Mouse (Mus musculus) forebrain, embryonic 15.5 days (tissue): ENCODE results near the gene Hemgn. TPM values are rescaled to one million over a fixed set of nuclear protein-coding genes. Genes with fewer than 3 reads are reported as not detected.

Source experiments
- ATAC-seq: fragments of 200-750 bp; cut with Nextera tagmentation; replicated peaks from 2 replicates; pipeline ENCODE4 v1.8.0; 2017; ENCODE audit warnings: mild to moderate bottlenecking, moderate TSS enrichment, moderate library complexity
- H3K27ac ChIP-seq: fragments of 300-500 bp; sonication (generic); replicated peaks from 2 replicates; pipeline ENCODE4 v1.5.1; 2015; ENCODE audit warnings: mild to moderate bottlenecking, inconsistent platforms
- H3K27me3 ChIP-seq: fragments of 300-500 bp; sonication (generic); 2 replicates; pipeline ENCODE4 v1.6.1; 2015; ENCODE audit warnings: inconsistent platforms
- H3K36me3 ChIP-seq: fragments of 300-500 bp; sonication (generic); 2 replicates; pipeline ENCODE4 v1.6.1; 2015; ENCODE audit warnings: mild to moderate bottlenecking, inconsistent platforms
- H3K4me1 ChIP-seq: fragments of 300-500 bp; sonication (generic); 2 replicates; pipeline ENCODE4 v1.6.1; 2015; ENCODE audit warnings: inconsistent platforms
- H3K4me2 ChIP-seq: fragments of 300-500 bp; sonication (generic); replicated peaks from 2 replicates; pipeline ENCODE4 v1.6.1; 2015; ENCODE audit warnings: mild to moderate bottlenecking, inconsistent platforms
- H3K4me3 ChIP-seq: fragments of 300-500 bp; sonication (generic); 2 replicates; pipeline ENCODE4 v1.5.1; 2015; ENCODE audit warnings: mild to moderate bottlenecking, inconsistent platforms
- H3K9ac ChIP-seq: fragments of 300-500 bp; sonication (generic); replicated peaks from 2 replicates; pipeline ENCODE4 v1.6.1; 2015; ENCODE audit warnings: mild to moderate bottlenecking, inconsistent platforms
- H3K9me3 ChIP-seq: fragments of 300-500 bp; sonication (generic); 2 replicates; pipeline ENCODE4 v1.6.1; 2016; ENCODE audit warnings: inconsistent platforms
- WGBS: fragments of 180-500 bp; shearing (Covaris S2); methylation state at CpG from one replicate; pipeline ENCODE4 v1.1.7; 2015; ENCODE audit warnings: mixed read lengths; 5-methylcytosine and 5-hydroxymethylcytosine counted together
- polyA plus RNA-seq: library from polyadenylated mRNA; unstranded; fragments of >200 nt; fragmentation: Nextera tagmentation; extraction: Ambion mirVana; gene quantifications from 2 replicates; pipeline ENCODE4 v1.2.1, GENCODE M21; 2015

Hemgn gene
- polyA plus RNA-seq, 1 experiment from 2014 or later: not detected

DNA sequence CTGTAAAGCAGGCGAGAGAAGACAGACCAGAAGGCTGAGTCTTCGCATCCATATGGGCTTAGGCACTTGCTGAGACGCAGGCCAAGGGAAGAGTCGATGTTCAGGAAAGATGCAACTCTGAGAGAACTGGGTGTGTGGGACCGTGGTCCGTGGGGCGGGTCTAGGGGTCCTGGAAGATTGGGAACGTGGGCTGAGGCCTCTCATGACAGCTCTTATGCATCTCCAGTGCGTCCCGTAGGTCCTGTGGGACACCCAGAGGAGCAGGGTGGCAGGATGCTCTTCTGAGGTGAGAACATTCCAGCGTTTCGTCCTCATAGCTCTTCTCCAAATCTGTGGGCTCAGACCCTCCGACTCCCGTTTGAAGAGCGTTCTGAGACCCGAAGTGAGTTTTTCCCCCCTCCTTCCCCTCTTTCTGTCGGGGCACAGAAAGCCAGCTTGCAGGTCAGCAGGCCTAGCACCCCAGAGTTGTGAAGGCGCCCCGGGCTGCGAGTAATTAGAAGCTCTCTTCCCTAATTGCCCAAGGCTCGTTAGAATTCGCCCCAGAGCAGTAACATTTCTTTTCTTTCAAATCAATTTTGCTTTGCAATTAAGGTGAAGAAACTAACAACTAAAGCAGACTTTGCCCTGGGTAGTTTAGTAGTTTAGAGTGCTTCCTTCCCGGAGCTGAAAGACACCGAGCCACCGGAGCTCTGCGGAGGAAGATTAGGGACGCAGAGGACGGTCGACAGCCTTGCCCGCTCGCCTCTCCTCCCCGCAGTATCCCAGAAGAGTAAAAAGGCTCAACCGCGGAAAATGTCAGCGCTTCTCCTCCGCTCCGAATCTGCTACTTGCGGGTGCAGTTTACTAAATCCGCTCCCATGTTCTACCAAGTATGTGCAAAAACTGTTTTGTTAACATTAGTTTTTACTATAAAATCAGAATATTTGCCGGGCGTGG lies 65.5 kb downstream of the Hemgn start:
- Histone ChIP-seq H3K4me3 (no peak overlapping the region), H3K27me3 (peaks cover 87% of the 10 kb centered on the region), H3K4me1 (peaks cover 21% of the 10 kb centered on the region), H3K9ac (no peak overlapping the region), H3K9me3 (no peaks in the 10 kb centered on the region), H3K4me2 (no peak overlapping the region), H3K36me3 (no peaks in the 10 kb centered on the region), H3K27ac (no peak overlapping the region)
- 1% methylated on average over 41 of the region's 41 CpGs for WGBS
- ATAC-seq: no peak

DNA sequence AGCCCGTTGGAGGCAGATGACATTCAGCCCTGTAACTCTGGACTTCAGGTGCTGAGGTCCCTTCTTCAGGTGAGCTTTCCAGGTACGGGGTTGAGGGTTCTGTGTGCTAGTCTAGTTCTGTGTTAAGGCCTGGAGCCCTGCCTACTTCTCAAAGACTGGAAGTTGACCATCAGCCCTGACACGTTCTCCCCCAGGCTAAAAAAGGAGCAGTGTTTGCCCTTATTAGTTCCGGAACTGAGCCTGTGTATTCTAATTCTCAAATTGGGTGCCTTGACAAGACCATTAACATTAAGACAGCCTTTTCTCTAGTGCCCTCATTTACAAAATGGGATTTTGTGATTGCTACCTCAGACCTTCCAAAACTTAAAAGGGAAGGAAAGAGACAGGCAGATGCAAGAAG lies 66.2 kb downstream of the Hemgn start:
- Histone ChIP-seq H3K9ac (no peak overlapping the region), H3K4me3 (no peak overlapping the region), H3K4me2 (no peak overlapping the region), H3K4me1 (peaks cover 24% of the 10 kb centered on the region), H3K27ac (no peak overlapping the region), H3K27me3 (peaks cover 94% of the 10 kb centered on the region), H3K36me3 (no peaks in the 10 kb centered on the region), H3K9me3 (no peaks in the 10 kb centered on the region)
- 8% methylated on average over 4 of the region's 4 CpGs for WGBS
- no peak for ATAC-seq

DNA sequence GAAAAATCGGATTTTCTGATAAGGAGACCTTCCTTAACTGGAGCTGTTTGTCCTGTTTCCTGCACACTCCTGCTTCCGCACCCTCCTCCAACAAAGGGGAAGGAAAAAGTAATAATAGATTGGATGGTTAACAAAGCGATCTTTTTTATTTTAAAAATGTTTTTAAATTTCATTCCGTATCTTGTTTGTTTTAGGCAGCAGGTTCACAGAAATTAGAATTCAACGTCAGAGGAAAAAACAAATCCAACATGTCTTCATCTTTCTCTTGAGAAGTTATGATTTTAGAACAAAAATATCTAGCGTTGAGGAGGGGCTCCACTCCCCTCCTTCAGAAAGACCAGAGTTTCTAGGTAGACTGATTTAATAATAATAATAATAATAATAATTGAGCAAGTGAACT lies 67.1 kb downstream of the Hemgn start:
- Histone ChIP-seq H3K9ac (no peak overlapping the region), H3K36me3 (no peaks in the 10 kb centered on the region), H3K4me3 (no peak overlapping the region), H3K27ac (no peak overlapping the region), H3K9me3 (no peaks in the 10 kb centered on the region), H3K4me2 (no peak overlapping the region), H3K27me3 (peaks cover 95% of the 10 kb centered on the region), H3K4me1 (peaks cover 24% of the 10 kb centered on the region)
- 25% methylated on average over 6 of the region's 6 CpGs for WGBS
- no peak for ATAC-seq

DNA sequence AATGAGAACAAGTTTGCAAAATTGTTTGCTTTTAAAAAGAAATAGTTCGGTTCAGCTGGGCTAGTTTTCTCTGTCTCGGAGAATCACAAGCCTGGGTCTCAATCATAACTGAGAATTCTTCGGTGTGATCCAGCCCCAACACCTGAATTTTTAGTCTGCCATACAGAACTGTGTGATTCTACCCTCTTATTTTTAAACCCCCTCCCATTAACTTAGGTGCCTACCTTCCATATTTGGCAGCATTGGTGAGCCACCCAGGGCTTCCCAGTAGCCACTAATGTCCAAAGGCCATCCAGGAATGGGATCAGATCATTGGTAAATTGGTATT lies 67.6 kb downstream of the Hemgn start:
- no peak for ATAC-seq
- no peak overlapping the region for H3K4me3 ChIP-seq
- WGBS: 20% methylated on average over 3 of the region's 3 CpGs

DNA sequence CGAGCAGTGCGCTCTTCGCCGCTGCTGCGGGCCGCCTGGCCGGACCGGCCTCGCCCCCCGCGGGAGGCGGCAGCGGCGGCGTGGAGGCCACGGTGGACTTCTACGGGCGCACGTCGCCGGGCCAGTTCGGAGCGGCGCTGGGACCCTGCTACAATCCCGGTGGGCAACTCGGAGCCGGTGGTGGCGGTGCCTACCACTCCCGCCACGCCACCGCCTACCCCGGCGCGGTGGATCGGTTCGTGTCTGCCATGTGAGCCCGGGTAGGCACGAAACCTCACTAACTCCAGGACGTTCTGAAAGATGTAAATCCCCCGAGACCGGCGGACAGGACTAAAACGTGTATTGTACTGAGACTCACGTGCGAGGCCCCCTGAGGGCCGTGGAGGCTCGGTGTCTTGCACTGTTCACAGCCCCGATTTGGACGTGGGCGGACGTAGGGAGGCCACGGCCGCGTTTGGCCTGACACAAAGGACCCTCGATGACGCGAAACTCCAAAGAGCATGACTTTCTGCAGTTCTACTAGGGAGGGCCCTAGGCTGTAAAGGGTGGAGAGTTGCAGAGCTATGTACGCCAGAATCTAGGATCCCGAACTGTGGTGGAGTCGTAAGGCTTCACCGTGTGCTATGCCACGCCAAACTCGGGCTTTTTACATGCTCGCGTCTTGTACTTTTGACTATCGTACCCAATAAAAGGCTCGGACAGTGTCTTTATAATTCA lies 68.1 kb downstream of the Hemgn start:
- H3K4me2 ChIP-seq: peak overlapping the region; percentile 50; the same call in 1 of the 2 replicates

More for the DNA sequence above, 67.6 kb downstream of the Hemgn start:
- Histone ChIP-seq H3K9ac (no peak overlapping the region), H3K27ac (no peak overlapping the region), H3K9me3 (no peaks in the 10 kb centered on the region), H3K36me3 (no peaks in the 10 kb centered on the region), H3K4me1 (peaks cover 24% of the 10 kb centered on the region), H3K27me3 (peaks cover 95% of the 10 kb centered on the region), H3K4me2 (no peak overlapping the region)

DNA sequence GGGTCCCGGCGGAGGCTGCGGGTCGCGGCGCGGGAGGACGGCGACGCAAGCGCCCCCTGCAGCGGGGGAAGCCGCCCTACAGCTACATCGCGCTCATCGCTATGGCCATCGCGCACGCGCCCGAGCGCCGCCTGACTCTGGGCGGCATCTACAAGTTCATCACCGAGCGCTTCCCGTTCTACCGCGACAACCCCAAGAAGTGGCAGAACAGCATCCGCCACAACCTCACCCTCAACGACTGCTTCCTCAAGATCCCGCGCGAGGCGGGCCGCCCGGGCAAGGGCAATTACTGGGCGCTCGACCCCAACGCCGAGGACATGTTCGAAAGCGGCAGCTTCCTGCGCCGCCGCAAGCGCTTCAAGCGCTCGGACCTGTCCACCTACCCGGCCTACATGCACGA lies 69.0 kb downstream of the Hemgn start:
- no peak overlapping the region for H3K27ac ChIP-seq
- peak; percentile 44; the same call in 1 of the 2 replicates for ATAC-seq
- H3K27me3 ChIP-seq: peaks cover 95% of the 10 kb centered on the region
- H3K36me3 ChIP-seq: no peaks in the 10 kb centered on the region
- WGBS: under 1% methylated on average over 47 of the region's 51 CpGs
- H3K9me3 ChIP-seq: no peaks in the 10 kb centered on the region
- no peak overlapping the region for H3K9ac ChIP-seq
- peak overlapping the region; percentile 50 for H3K4me2 ChIP-seq
- peak overlapping the region; percentile 40 for H3K4me3 ChIP-seq
- peaks cover 30% of the 10 kb centered on the region for H3K4me1 ChIP-seq

More for the DNA sequence above, 68.1 kb downstream of the Hemgn start:
- peak overlapping the region; percentile 40; the same call in 1 of the 2 replicates for H3K4me3 ChIP-seq
- WGBS: under 1% methylated on average over 53 of the region's 67 CpGs
- no peak overlapping the region for H3K9ac ChIP-seq
- H3K9me3 ChIP-seq: no peaks in the 10 kb centered on the region
- H3K27ac ChIP-seq: no peak overlapping the region
- peaks cover 95% of the 10 kb centered on the region for H3K27me3 ChIP-seq
- H3K36me3 ChIP-seq: no peaks in the 10 kb centered on the region
- peaks cover 24% of the 10 kb centered on the region for H3K4me1 ChIP-seq
- no peak for ATAC-seq

Other genes with a start within 250 kb of the Hemgn start
- gene Xpa, start 217.2 kb downstream of the Hemgn start, polyA plus RNA-seq: 32.5 and 33.5 TPM in 2 replicates
- not detected in 2 replicates for gene Foxe1, start 69.9 kb downstream of the Hemgn start, polyA plus RNA-seq
- gene Trmo, start 24.1 kb downstream of the Hemgn start, polyA plus RNA-seq: 11.5 and 12.7 TPM in 2 replicates
- gene Anp32b, start 37.4 kb upstream of the Hemgn start, polyA plus RNA-seq: 109 and 115 TPM in 2 replicates
- gene Nans, start 75.7 kb upstream of the Hemgn start, polyA plus RNA-seq: 78.5 and 84.2 TPM in 2 replicates
- 0.48 and 1.2 TPM in 2 replicates for gene Trim14, start 122.6 kb upstream of the Hemgn start, polyA plus RNA-seq
- 4.4 and 4.6 TPM in 2 replicates for gene Coro2a, start 188.7 kb upstream of the Hemgn start, polyA plus RNA-seq
- 0.98 and 1.1 TPM in 2 replicates for gene Tbc1d2, start 236.7 kb upstream of the Hemgn start, polyA plus RNA-seq